Mouse (Mus musculus) adrenal gland, postnatal 14 days (tissue): ENCODE results near the gene Gcnt7. TPM values are rescaled to one million over a fixed set of nuclear protein-coding genes. Genes with fewer than 3 reads are reported as not detected.

Experiments used
- DNase-seq: peaks from one replicate; pipeline ENCODE4 v3.0.0; 2021; ENCODE audit warnings: mixed read lengths
- total RNA-seq: library from RNA; stranded (reverse); gene quantifications from 2 replicates; pipeline ENCODE4 v1.2.3, GENCODE M21; 2021

The Gcnt7 gene
- total RNA-seq, 1 experiment from 2014 or later, result not detected

DNA sequence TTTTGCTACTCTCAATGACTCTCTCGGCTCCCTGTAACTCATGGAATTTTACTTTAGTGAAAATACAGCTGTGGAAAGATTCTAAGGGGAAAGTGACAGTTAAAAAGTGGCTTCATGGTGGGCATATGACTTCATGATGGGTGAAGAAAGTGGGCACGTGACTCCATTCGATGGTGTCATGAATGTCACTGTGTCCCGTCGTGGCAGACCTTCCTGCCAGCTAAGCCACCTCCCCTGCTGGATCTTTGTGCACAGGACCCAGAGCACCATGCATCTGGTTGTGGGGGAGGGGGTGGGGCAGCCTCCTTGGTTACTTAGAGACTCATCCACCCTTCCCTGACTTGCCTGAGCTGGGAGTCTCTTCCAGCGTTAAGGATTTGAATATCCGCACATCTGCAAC is 54.2 kb downstream of the Gcnt7 start:
- DNase-seq, result no peak

DNA sequence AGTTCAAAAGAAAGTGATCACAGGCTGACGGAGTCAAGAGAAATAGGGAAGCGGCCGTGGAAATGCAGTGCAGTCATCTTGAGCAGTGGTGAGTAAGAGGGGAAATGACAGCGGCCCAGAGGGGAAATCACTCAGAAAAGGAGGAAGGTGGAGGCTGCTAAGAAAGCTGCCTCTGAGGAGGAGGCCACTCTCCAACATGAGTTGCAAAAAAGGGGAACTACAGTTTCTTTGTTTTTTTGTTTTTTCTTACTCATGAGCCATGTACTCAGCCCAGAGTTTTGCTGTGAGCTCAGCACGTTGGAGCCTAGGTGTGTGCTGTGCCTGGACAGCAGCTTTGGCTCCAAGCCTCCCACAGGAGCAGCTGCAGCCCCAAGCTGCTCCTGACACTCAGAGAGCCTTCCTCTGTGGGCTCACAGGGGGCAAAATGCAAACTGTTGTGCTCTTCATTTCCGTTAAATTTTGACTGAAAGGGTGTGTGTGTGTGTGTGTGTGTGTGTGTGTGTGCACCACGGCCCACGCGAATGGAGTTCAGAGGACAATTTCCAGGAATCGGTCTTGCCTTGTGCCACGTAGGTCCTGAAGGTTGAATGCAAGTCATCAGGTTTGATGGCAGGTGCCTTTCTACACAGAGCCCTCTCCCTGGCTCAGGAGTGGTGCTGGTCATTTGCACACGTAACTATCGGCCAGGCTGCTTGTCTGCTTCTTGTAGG is 57.1 kb downstream of the Gcnt7 start:
- no peak for DNase-seq

Other genes with a start within 250 kb of the Gcnt7 start
- not detected in 2 replicates for gene Mc3r, start 210.1 kb downstream of the Gcnt7 start, total RNA-seq
- gene Fam210b, start 113.0 kb downstream of the Gcnt7 start, total RNA-seq, result 17.1 and 26.9 TPM in 2 replicates
- gene Aurka, start 88.1 kb downstream of the Gcnt7 start, total RNA-seq, result 10.5 and 14.6 TPM in 2 replicates
- gene Cstf1, start 87.9 kb downstream of the Gcnt7 start, total RNA-seq, result 35.5 and 36.1 TPM in 2 replicates
- 0.15 and 0.53 TPM in 2 replicates for gene Cass4, start 64.8 kb downstream of the Gcnt7 start, total RNA-seq
- 66.2 and 71.8 TPM in 2 replicates for gene Rtf2, start 18.0 kb downstream of the Gcnt7 start, total RNA-seq
- gene Fam209, start 13.9 kb upstream of the Gcnt7 start, total RNA-seq, result 0.94 TPM in 1 of 2 replicates, not detected in the other
- gene Tfap2c, start 91.0 kb upstream of the Gcnt7 start, total RNA-seq, result not detected in 2 replicates